Mouse (Mus musculus) erythroid progenitor cell, adult 5-6 weeks (primary cell): ENCODE data around the gene AI661453. TPM values are rescaled to one million over a fixed set of nuclear protein-coding genes. Genes with fewer than 3 reads are reported as not detected.
A peak's percentile ranks its signal among the peaks of the same experiment; 100 is the strongest.

Experiments
- ATAC-seq: replicated peaks from 2 replicates; pipeline ENCODE4 v1.8.0; 2016; ENCODE audit warnings: moderate number of reproducible peaks, mild to moderate bottlenecking, moderate TSS enrichment, inconsistent platforms; ENCODE audit not compliant: poor library complexity, low FRiP score, severe bottlenecking
- total RNA-seq, 2 experiments: library from RNA; stranded (forward) in 1 of 2; stranded (reverse) in 1 of 2; fragments of 150-400 nt in 1 of 2; fragments of 186-747, 209-891 nt in 1 of 2; gene quantifications; 2 replicates each; pipeline versions ENCODE4 v1.2.3 to v1.2.4; 2015 to 2017; ENCODE audit warnings: low replicate concordance in 2 of 2

The AI661453 gene
- total RNA-seq, 2 experiments from 2014 or later: not detected

DNA sequence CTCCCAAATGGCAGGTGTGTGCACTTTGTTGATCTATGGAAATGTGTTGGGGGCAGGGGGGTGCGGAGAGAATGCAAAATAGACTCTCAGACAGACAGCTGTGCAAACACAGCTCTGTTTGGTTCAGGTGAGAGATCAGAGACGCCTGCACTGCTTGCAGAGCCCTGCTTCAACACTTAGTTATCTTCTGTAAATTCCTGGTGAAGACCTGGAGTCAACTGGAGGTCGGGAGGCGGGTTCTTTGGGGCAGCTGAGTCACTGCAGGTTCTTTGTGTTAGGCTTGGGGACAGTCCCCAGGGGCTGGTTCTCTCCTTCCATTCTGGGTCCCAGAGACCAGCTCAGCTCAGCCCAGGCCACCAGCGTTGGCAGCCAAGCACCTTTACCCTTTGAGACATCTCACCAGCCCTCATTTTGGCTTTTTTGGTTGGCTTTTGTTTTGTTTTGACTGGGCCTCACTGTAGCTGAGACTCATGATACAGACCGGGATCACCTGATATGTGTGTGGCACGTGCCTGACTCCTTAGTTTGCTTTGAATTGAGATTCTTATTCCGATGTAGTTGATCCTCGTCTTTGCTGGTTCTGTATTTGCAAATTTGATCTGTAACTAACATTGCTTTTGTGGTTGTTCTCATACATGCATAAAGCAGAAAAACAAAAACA, 26.4 kb downstream of the AI661453 start:
- ATAC-seq: no peak

DNA sequence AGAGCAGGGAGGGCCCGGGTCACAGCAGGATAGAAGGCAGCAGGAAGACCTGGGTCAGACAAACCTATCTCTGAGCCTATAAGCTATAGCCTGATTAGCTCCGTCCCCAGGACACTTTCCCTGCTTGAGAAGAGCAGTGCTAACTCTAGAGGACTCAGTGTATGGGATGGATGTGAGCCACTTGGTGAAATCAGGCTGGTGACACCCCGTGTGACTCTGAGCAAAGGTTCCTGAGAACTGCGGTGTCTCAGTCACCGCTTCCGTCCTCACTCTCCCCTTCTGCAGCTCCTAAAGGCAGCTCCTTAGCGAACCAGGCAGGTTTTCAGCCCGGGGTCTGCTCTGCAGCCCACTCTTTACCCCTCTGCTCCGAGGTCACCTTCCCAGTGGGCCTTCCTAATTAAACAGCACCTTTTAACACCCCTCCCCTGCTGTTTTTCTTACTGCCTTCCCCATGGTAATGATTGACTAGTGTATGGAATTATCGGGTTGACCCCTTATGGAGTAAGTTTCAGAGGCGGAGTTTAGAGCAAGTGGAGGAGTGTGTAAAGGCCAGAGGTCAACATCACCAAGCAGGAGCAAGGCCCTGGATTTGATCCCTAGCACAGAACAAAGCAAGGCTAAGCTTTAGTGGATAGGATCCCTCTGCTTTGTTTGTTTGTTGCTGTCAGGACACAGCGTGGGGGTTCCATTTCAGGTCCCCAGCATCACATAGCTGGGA, 28.0 kb downstream of the AI661453 start:
- ATAC-seq: no peak

DNA sequence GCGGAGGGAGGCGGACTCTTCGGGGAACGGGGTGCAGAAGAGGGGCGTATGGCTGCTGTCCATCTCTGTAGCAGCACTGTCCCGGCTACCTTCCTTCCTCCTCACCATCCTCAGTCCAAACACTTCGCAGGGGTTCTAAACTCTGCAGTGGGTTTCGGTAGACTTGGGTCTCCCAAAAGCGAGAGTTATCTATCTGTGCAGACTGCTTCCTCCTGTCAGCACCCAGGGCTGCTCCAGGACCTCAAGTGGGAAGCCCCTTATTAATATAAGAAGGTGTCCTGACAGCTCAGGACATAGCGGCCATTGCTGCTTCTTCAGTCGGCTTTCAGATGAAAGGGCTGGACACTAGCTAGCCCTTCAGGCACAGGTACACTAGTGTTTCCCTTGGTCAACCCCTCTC, 28.6 kb downstream of the AI661453 start:
- ATAC-seq: no peak

DNA sequence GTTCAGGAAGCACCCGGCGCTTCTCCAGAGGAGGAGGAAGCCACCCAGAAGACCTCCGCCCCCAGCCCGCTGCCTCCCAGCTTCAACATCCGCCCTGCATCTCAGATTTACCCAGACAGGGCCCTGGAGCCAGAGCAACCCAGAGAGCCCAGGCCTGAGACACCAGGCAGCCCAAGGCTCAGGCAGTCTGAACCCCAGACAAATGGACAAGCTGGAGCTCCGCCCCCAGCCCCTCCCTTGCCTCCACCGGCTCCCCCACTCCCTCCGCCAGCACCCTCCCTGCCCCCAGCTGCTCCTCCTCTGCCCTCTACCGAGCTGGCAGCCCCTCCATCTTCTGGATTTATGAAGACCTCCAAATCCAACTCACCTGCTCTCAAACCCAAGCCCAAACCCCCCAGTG, 29.9 kb downstream of the AI661453 start:
- no peak for ATAC-seq

DNA sequence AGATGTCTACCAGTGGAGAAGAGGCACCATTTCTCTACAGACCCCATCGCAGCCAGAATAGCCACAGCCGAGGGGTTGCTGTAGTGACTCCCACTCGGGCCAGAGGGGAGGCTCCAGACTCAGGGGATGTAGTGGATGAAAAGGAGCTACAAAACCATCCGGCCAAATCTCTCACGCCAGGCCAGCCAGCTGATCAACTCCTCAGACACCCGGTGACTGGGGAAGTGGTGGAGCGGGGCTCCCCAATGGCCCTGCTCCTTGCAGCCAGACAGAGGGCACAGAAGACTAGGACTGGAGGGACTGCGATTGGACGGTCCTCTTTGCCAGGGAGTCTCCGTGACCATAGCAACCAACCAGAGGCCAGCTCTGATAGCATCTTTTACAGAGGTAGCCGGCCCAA, 31.2 kb downstream of the AI661453 start:
- no peak for ATAC-seq

DNA sequence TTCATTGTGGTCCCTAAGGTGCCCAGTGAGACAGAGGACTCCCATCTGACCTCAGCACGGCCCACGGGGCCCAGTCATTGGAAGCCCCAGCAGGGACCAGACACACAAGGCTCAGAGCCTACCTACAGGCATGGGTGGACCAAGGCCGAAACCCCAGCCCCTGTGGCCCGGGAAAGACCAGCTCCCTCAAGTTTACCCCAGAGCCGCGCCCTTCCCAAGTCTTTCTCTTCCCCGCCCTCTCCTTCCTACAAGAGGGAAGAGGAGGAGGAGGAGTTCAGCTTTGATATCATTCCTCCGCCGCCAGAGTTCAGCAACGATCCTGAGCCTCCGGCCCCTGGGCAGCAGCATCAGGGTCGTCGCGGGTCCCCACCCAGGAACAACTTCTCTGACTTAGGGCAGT, 31.6 kb downstream of the AI661453 start:
- no peak for ATAC-seq

DNA sequence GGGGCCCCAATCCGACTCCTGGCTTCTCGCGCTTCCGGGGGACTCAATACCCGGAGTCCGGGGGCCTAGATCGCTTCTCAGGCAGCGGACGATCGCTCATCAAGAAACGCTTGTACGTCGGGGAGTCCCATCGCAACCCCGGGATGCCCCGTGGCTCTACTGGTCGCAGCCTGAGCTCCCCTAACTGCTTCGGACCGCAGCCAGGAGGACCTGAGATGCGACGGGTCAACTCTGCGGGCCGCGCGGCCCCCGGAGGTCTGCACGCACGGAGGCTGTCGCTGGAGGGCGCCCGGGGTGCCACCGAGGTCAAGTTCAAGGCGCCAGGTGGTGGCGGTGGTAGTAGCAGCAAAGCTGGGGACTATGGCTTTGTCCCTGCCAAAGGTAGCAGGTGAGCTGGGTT, 32.1 kb downstream of the AI661453 start:
- no peak for ATAC-seq

DNA sequence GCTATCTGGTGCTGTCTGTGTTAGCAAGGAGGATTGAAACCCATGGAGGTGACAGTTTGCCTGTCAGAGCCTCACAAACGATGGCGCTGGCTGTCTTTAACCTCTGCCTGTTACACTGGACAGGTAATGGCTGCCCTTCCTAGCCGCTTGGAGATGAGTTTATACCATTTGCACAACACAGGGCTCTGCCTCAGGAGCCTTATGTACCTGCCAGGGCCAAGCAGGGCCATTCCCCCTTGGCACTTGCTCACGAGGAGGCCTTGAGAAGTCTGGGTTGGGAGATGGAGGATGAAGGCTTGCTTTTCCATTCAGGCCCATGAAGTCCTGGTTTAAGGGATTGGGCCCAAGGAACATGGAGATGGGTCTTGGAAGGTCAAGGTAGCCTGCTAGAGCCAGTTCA, 33.2 kb downstream of the AI661453 start:
- no peak for ATAC-seq

DNA sequence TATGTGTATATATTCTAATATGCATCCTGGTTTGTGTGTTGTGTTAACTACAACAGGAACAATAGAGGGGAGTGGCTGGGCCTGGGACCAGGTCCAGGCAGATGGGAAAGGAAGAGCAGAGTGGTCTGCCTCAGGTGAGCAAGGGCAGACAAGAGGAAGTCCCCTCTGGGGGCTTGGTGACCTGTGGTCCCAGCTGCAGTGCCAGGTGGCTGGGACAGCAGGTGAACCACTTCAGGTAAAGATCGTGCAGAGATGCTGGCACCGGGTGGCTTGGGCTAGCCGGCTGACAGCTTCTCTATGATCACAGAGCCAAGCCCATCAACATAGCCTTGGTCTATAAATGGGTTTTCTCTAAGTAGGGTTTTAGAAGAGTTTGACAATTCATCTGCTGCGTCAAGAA, 33.7 kb downstream of the AI661453 start:
- ATAC-seq: no peak

DNA sequence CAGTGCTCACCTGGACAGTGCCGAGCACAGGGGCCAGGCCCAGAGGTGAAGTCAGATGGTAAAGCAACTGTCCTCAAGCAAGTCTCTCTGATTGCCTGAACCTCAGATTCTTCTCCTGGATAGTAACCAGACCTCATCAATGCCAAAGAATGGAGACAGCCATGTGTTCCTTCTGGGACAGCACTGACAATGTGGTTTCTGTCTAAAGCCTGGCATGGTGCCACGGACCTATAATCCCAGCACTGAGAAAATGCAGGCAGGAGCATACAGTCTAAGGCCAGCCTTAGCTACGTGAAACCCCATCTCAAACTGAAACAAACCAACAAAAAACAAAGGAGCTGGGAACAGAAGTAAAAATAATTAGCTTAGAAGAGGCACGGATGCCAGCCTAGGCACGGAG, 34.3 kb downstream of the AI661453 start:
- ATAC-seq: no peak

DNA sequence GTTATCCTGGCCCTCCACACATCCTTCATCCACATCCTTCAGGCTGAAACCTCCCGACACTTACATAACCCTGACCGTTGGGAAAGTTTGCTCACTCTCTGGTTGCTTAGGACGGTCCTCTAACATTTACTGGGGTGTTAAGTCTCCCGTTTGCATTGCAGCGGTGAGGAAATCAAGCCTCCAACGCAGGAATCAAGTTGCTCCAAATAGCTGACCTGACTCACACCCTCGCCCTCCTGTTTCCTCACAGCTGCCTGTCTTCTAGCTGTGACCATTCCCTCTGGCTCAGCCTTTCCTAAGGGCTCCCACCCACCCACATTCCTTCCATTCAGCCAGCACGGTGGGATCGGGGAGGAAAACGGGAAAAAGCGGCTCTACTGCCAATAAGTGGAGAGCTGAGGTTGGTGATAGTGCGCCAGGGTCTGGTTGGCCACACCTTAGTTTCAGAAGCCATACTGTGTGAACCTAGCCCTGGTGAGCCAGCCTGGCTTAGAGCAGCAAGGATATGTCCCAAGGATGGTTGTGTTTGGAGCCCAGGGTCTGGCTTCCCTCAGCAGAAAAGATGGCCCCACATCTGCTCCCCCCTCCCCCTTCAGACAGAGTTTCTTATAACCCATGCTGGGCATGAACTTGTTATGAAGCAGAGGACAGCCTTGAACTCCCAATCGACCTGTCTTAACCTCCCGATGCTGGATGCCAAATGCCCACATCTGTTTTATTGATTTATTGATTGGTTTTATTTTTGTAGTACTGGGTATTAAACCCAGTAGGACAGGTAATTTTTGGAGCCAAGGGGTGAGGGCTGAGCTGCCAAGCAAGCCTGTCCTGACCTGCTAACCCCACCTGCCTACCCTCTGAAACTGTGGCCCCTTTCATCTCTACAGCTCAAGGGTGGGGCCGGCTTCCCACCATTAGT, 36.3 kb downstream of the AI661453 start:
- ATAC-seq: no peak

DNA sequence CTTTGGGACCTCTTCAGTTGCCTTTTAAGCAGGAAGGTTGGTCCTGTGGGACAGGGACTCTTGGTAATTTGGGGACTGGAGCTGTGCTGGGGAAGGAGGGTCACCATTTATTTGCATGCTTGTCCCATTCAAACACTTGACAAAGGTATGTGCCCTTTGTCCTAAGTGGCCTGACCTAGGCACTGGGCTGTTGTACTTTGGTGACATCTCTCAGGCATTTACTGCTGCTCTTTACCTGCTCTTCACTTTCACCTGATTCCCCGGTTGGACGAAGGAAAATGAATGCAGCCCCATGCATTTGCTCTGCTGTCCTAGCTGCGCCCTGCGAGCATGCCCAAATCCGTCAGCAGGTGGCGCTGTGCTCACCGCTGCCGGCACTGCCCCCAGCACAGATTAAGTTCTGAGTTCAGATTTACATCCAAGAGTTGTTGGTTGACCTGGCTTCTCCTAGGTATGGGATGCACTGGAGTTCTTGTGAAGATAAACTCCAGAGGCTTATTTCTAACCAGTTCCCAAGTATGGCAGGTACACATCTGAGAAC, 37.1 kb downstream of the AI661453 start:
- peak; percentile 75 for ATAC-seq

DNA sequence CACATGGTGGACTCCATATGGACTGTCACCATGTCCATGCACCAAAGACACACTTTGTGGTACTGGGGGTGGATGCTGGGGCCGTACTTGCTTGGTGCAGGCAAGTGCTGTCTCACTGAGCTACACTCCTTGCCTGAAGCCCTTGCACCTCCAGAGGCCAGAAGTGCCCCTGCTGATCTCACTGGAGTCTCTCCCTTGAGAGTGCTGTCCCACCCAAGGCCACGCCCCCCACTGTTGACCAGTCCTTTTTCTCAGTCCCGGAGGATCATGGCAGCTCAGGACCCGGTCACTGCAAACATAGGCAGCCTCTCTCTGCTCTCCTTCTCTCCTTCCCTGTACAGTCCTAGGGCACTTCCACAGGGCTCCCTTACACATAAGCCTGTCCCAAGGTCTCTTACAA, 37.8 kb downstream of the AI661453 start:
- ATAC-seq: no peak

DNA sequence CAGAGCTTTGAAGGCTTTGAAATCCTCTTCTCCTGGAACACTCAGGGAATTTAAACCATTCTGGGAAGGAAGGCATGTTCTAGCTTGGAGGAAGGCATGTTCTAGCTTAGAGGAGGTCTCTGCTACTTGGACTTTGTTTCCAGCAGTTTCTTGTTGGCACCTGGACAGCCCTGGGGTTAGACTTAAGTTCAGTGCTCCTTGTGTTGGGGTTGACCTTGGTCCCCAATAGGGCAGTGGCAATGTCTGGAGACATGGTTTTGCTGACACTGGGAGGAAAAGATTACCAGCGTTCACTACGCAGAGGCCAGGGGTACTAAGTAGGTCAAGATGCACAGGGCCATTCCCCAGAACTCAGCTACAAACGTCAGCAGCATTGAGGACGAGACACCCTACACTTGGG, 38.8 kb downstream of the AI661453 start:
- ATAC-seq: no peak

DNA sequence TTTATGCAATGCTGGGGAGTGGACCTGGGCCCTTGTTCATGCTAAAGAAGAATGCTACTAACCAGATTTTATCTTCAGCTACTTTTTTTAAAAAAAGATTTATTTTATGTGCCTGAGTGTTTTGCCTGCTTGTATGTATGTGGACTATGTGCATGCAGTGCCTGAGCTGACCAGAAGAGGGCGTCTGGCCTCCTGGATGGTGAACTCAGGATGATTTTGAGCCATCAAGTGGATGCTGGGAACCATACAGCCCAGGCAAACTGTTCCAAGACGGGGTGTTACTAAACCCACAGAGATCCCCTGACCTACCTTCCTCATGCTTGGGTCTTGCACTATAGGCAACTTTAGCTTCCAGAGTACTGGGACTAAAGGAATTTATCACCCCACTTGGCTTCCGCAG, 39.3 kb downstream of the AI661453 start:
- 0 out of 2 replicates have a peak, but pooled peaks have one; percentile 20 for ATAC-seq

DNA sequence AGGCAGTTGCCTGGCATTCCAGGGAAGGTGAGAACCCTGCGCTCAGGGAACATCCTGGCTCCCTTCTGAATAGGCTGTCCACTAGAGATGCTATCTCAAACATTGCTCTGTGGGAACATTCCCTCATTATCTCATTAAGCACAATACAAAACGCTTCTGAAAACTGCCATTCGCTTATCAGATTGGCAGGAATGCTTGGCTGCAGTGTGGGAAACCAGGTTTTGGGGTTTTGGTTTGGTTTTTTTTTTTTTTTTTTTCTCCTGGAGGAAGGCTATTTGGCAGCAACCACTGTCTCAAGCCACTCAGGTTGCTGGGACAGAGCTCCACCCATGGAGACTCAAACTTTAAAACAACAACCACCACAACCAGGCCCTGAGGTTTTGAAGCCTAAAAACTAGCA, 43.5 kb downstream of the AI661453 start:
- ATAC-seq: no peak

DNA sequence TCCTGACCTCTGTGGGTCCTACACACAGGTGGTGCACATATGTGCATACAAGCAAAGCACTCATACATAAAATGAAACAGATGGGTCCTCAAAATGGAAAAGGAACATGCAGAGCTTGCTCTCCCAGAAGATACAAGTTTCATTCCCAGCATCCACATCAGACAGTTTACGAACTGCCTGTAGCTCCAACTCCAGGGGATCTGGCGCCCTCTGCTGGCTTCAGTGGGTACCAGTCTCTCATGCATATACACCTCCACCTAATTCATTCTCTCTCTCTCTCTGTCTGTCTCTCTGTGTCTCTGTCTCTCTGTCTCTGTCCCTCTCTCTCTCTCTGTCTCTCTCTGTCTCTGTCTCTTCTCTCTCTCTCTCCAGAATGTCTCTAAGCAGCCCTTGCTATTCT, 46.0 kb downstream of the AI661453 start:
- peak; percentile 62; the same call in 1 of the 2 replicates for ATAC-seq

DNA sequence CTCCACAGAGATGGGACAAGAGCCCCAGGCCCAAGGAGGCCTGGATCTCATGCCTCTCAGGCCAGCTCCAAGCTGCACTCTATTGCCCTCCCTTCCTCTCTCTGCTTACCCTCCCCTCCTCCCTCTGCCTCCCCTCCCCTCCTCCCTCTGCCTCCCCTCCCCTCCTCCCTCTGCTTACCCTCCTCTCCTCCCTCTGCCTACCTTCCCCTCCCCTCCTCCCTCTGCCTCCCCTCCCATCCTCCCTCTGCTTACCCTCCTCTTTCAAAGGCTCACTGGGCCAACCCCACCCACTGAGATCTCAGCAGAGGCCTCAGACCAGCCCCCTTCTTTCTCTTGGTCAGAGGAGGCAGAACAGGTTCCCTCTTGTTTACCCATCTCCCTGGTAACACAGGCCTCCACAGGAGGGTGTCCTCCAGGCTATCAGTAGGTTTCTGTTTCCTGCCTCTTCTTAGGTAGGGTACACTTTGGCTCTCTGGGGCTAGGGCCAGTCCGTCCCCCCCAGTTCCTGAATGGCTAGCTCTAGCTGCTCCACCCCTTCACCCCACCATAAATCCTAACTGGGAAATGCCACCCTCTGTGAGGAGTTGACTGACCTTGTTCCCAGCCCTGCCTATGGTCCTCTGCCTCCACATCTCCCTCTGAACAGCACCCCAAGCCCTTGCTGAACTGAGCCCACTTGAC, 48.0 kb downstream of the AI661453 start:
- no peak for ATAC-seq

DNA sequence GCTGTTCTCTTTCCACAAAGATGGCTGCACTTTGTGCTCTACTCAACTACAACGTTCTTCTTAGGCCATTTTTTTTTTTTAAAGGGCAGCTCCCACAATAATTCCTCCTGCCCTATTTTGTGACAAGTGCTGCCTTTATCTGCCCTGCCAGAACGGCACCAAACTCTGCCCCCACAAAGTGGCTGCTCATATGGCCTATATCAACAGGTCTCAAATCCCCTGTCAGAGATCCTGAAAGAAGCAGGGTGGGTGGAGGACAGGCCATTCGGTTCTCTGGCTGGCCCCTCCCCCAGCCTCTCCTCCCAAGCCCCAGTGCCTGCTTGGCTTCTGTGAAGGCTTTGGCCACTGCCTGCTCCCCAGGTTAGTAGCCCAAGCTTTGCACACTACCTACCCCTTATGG, 48.6 kb downstream of the AI661453 start:
- no peak for ATAC-seq

DNA sequence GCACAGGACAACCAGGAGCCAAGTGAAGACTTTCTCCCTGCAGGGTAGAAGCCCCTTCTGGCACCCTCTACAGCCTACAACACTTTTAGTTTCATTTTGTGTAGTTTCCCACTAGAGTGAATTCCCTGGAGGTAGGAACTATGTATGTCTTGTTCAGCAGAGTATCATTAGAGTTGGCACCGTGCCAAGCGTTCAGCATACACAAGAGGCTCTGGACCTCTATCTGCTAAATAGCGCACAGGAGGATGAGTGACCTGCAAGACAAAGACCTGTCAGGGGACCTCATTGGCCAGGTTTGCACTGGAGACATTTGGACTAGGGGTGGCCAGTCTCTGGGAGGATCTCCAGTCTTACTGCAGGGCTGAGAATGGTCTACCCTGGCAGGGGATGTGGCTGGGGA, 49.4 kb downstream of the AI661453 start:
- ATAC-seq: 0 out of 2 replicates have a peak, but pooled peaks have one; percentile 18
